Mouse (Mus musculus): ENCODE results near the gene Wnk2. TPM values are rescaled to one million over a fixed set of nuclear protein-coding genes. Genes with fewer than 3 reads are reported as not detected.

The Wnk2 gene
- polyA plus RNA-seq, 1 experiment from 2014 or later: 16.0 TPM

GRCm38 (mm10) chr13:48990138-48990537 is 157.7 kb downstream of the Wnk2 start:
- Histone ChIP-seq H3K4me2 (replicated peaks) (no peak overlapping the region), H3K4me3 (no peak overlapping the region), H3K9me3 (replicated peaks) (no peaks in the 10 kb centered on the region), H3K36me3 (no peaks in the 10 kb centered on the region), H3K4me1 (peaks cover 5% of the 10 kb centered on the region), H3K27ac (no peak overlapping the region), H3K27me3 (no peaks in the 10 kb centered on the region), H3K9ac (no peak overlapping the region)
- WGBS: 79% methylated on average over 2 of the region's 2 CpGs
- ATAC-seq (ENCODE audit: low FRiP score): no peak

Other genes starting within 250 kb of the Wnk2 start
- 15.6 and 17.0 TPM in 2 replicates for gene Fam120a, start 180.0 kb downstream of the Wnk2 start, polyA plus RNA-seq (2016; fragmentation: Nextera tagmentation; extraction: Ambion mirVana)
- 26.5 and 28.1 TPM in 2 replicates for gene Ninj1, start 39.5 kb upstream of the Wnk2 start, polyA plus RNA-seq (2016; fragmentation: Nextera tagmentation; extraction: Ambion mirVana)
- 34.8 and 36.8 TPM in 2 replicates for gene Card19, start 68.0 kb upstream of the Wnk2 start, polyA plus RNA-seq (2016; fragmentation: Nextera tagmentation; extraction: Ambion mirVana)
- gene Susd3, start 100.7 kb upstream of the Wnk2 start, polyA plus RNA-seq (2016; fragmentation: Nextera tagmentation; extraction: Ambion mirVana): 0.47 and 0.96 TPM in 2 replicates
- 1.1 and 1.2 TPM in 2 replicates for gene Fgd3, start 172.3 kb upstream of the Wnk2 start, polyA plus RNA-seq (2016; fragmentation: Nextera tagmentation; extraction: Ambion mirVana)
- 40.7 and 44.2 TPM in 2 replicates for gene Bicd2, start 193.6 kb upstream of the Wnk2 start, polyA plus RNA-seq (2016; fragmentation: Nextera tagmentation; extraction: Ambion mirVana)

All from hindbrain, embryonic 12.5 days (tissue).